Mouse (Mus musculus): ENCODE results near the gene Hdac7.

DNA sequence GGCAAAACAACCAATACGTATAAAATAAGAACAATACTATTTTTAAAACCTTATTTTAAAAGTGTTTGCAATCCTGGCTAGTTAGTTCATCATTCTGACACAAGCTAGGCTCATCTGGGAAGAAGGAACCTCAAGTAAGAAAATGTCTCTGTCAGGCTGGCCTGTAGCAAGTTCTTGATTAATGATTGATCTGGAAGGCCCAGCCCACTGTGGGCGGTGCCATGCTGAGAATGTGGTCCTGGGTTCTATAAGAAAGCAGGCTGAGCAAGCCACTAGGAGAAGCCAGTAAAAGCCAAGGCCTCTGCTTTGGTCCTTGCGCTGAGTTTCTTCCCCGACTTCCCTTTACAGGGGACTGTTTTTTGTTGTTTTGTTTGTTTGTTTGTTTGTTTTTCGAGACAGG is 91.8 kb downstream of the Hdac7 start:
- TF ChIP-seq POLR2A (IDR thresholded peaks at IDR 0.05; ENCODE audit: low read depth, low read length), result no peak
- TF ChIP-seq CTCF (IDR thresholded peaks at IDR 0.05; ENCODE audit: extremely low read depth, insufficient read length, insufficient replicate concordance, low read depth, low read length), result no peak

Measured in small intestine, adult 2 months (tissue).